Mouse (Mus musculus) limb, embryonic 14.5 days (tissue): ENCODE measurements around the gene Mrpl18. TPM values are rescaled to one million over a fixed set of nuclear protein-coding genes. Genes with fewer than 3 reads are reported as not detected.

Experiments
- ATAC-seq: fragments of 200-750 bp; cut with Nextera tagmentation; 2 replicates; pipeline ENCODE4 v1.8.0; 2017; ENCODE audit warnings: low read depth, moderate number of reproducible peaks, moderate TSS enrichment; ENCODE audit not compliant: low FRiP score
- DNase-seq: peaks from one replicate; pipeline ENCODE4 v3.0.0-alpha.2; 2015; ENCODE audit warnings: low spot score
- H3K27ac ChIP-seq: fragments of 300-500 bp; sonication (generic); replicated peaks from 2 replicates; pipeline ENCODE4 v1.5.1; 2014; ENCODE audit warnings: low read depth, mild to moderate bottlenecking, low read length, moderate library complexity, mixed read lengths
- H3K27me3 ChIP-seq: fragments of 300-500 bp; sonication (generic); 2 replicates; pipeline ENCODE4 v1.6.1; 2014; ENCODE audit warnings: low read length, mixed read lengths; ENCODE audit not compliant: control insufficient read depth, insufficient read depth
- H3K36me3 ChIP-seq: fragments of 300-500 bp; sonication (generic); 2 replicates; pipeline ENCODE4 v1.6.1; 2014; ENCODE audit warnings: mild to moderate bottlenecking, low read length, moderate library complexity, mixed read lengths; ENCODE audit not compliant: control insufficient read depth, insufficient read depth
- H3K4me1 ChIP-seq: fragments of 300-500 bp; sonication (generic); 2 replicates; pipeline ENCODE4 v1.6.1; 2014; ENCODE audit warnings: antibody characterized with exemption, low read length, mixed read lengths; ENCODE audit not compliant: control insufficient read depth, insufficient read depth
- H3K4me2 ChIP-seq: fragments of 300-500 bp; sonication (generic); replicated peaks from 2 replicates; pipeline ENCODE4 v1.6.1; 2014; ENCODE audit warnings: low read depth, mild to moderate bottlenecking, low read length, moderate library complexity; ENCODE audit not compliant: severe bottlenecking
- H3K4me3 ChIP-seq: fragments of 300-500 bp; sonication (generic); replicated peaks from 2 replicates; pipeline ENCODE4 v1.5.1; 2014; ENCODE audit warnings: low read length
- H3K9ac ChIP-seq: fragments of 300-500 bp; sonication (generic); 2 replicates; pipeline ENCODE4 v1.6.1; 2014; ENCODE audit warnings: mild to moderate bottlenecking, low read depth, low read length, moderate library complexity; ENCODE audit not compliant: severe bottlenecking
- H3K9me3 ChIP-seq: fragments of 300-500 bp; sonication (generic); 2 replicates; pipeline ENCODE4 v1.6.1; 2016; ENCODE audit warnings: low read length; ENCODE audit not compliant: control insufficient read depth
- POLR2A ChIP-seq: fragments of 200-500 bp; IDR thresholded peaks from 2 replicates; pipeline ENCODE4 v1.8.0; 2012; ENCODE audit warnings: inconsistent platforms, mild to moderate bottlenecking, moderate library complexity, borderline replicate concordance; ENCODE audit not compliant: insufficient read depth, insufficient read length; ENCODE audit errors: extremely low read depth
- WGBS: fragments of 180-500 bp; shearing (Covaris S2); extraction: QIAGEN DNeasy Blood & Tissue Kit; methylation state at CpG from one replicate; pipeline ENCODE4 v1.1.7; 2014; 5-methylcytosine and 5-hydroxymethylcytosine counted together
- microRNA-seq: library from miRNA; unstranded; fragments of <30 nt; microRNA quantifications from one replicate; pipeline ENCODE4, GENCODE M21; 2016
- polyA plus RNA-seq, 2 experiments: library from polyadenylated mRNA; depleted of rRNA in 1 of 2; stranded (reverse) in 1 of 2; unstranded in 1 of 2; fragments of >200 nt; fragmentation: Nextera tagmentation in 1 of 2; extraction: Ambion mirVana in 1 of 2; gene quantifications; 2 replicates each; pipeline versions ENCODE4 v1.2.1 to v1.2.3; 2012 to 2014

The Mrpl18 gene
- polyA plus RNA-seq, 2 experiments, result 66.4 to 127 TPM

DNA sequence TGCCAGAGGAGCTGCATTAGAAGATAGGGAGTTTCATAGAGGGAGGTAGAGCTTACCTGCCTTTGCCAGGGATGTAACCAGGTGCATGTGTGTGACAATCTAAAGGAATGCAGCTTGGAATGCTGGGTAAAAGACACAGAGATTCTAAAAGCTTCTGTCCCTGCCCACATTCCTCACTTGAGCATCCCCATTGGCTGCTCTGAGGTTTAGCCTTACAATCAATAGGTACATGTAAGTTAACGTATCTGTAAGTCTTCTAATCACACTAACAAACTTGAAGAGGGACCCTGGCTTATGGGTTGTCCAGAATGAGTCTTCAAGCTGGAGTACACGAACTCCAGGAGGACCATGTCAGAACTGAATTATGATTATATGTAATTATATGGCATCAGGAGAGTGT lies 48.1 kb downstream of the Mrpl18 start, which contains the start of gene Mas1:
Mas1 (minus strand) TSS at position 101 of the 400 bp plus-strand sequence.
- no peak for ATAC-seq
- no peaks in the 10 kb centered on the region for H3K9me3 ChIP-seq

DNA sequence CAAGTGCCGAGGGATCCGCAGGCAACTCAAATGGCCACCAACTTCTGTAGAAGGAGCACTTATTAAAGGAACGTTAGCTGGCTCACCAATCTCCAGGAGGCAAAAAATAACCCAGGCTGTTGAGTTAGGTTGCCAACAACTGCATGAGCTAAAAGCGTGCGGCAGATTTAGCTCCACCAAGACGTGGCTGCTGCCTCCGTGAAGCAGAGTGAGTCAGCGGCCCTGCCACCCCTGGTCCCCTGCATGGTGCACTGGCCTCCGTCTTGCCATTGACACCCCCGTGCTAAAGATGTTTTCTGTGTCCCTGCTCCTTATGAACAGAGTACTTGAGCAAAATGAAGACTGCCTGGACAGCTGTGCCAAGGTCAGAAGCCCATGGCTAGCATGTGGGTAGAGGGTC lies 49.3 kb downstream of the Mrpl18 start:
- H3K27me3 ChIP-seq, result no peaks in the 10 kb centered on the region
- WGBS, result 75% methylated on average over 10 of the region's 10 CpGs
- no peak overlapping the region for H3K4me2 ChIP-seq
- no peaks in the 10 kb centered on the region for H3K9me3 ChIP-seq
- peaks cover 15% of the 10 kb centered on the region for H3K4me1 ChIP-seq
- no peak for TF ChIP-seq POLR2A
- no peak overlapping the region for H3K9ac ChIP-seq
- no peaks in the 10 kb centered on the region for H3K36me3 ChIP-seq
- no peak overlapping the region for H3K4me3 ChIP-seq
- ATAC-seq, result no peak
- no peak overlapping the region for H3K27ac ChIP-seq
- no peak for DNase-seq

More for the DNA sequence above, 48.1 kb downstream of the Mrpl18 start, which contains the start of gene Mas1:
- WGBS, result 37% methylated on average over 2 of the region's 2 CpGs
- Histone ChIP-seq H3K36me3 (no peaks in the 10 kb centered on the region), H3K4me1 (peaks cover 23% of the 10 kb centered on the region), H3K4me3 (no peak within 1 kb of the TSS), H3K9ac (no peak within 1 kb of the TSS), H3K27ac (peak within 1 kb of the TSS; percentile 65; the same call in 1 of the 2 replicates), H3K4me2 (no peak within 1 kb of the TSS), H3K27me3 (no peaks in the 10 kb centered on the region)
- no peak for TF ChIP-seq POLR2A
- no peak for DNase-seq

- no peak overlapping the region for H3K27ac ChIP-seq
- H3K27me3 ChIP-seq, result no peaks in the 10 kb centered on the region
- DNase-seq (no peak), ATAC-seq (no peak)
- 70% methylated on average over 3 of the region's 3 CpGs for WGBS
- H3K4me1 ChIP-seq, result peaks cover 13% of the 10 kb centered on the region
- H3K4me3 ChIP-seq, result no peak overlapping the region
- no peak overlapping the region for H3K4me2 ChIP-seq
- H3K9me3 ChIP-seq, result no peaks in the 10 kb centered on the region
- no peak overlapping the region for H3K9ac ChIP-seq
- TF ChIP-seq POLR2A, result no peak
- no peaks in the 10 kb centered on the region for H3K36me3 ChIP-seq
Measured at GRCm38 (mm10) chr17:12865407-12865806, 50.7 kb downstream of the Mrpl18 start.

DNA sequence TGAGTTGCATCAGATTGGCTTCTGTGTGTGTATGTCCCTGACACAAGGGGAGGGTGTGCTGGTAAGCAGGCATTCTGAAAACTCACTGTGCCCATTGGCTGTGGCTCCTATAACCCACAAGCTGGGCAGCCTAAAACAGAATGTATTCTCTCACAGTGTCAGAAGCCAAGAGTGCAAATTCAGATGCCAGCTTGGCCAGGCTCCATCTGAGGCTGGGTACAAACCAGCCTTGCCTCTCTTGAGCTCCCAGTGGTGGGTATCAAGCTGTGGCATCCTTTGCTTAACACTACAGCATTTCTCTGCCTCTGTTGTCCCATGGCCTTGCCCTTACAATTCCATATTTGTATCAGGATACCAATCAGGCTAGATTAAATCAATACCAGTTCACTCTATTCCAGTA lies 52.0 kb downstream of the Mrpl18 start:
- H3K9me3 ChIP-seq, result no peaks in the 10 kb centered on the region
- no peaks in the 10 kb centered on the region for H3K36me3 ChIP-seq
- H3K27me3 ChIP-seq, result no peaks in the 10 kb centered on the region
- H3K9ac ChIP-seq, result no peak overlapping the region
- no peak overlapping the region for H3K4me2 ChIP-seq
- DNase-seq (no peak), ATAC-seq (no peak)
- no peak overlapping the region for H3K27ac ChIP-seq
- H3K4me1 ChIP-seq, result peaks cover 12% of the 10 kb centered on the region
- TF ChIP-seq POLR2A, result no peak
- H3K4me3 ChIP-seq, result no peak overlapping the region

Small RNA genes within 50 kb of the gene (microRNA-seq; reads per million reads assigned to microRNA genes)
- gene Gm24085, result not detected

Other genes with a start within 250 kb of the Mrpl18 start
- 0.14 and 0.18 TPM in 2 replicates for gene Slc22a1, start 240.5 kb downstream of the Mrpl18 start, polyA plus RNA-seq (2012; rRNA removed)
- gene Slc22a1, start 240.5 kb downstream of the Mrpl18 start, polyA plus RNA-seq (2014; fragmentation: Nextera tagmentation; extraction: Ambion mirVana), result not detected in 2 replicates
- 97.3 and 99.6 TPM in 2 replicates for gene Igf2r, start 146.7 kb downstream of the Mrpl18 start, polyA plus RNA-seq (2012; rRNA removed)
- gene Igf2r, start 146.7 kb downstream of the Mrpl18 start, polyA plus RNA-seq (2014; fragmentation: Nextera tagmentation; extraction: Ambion mirVana), result 60.6 and 62.4 TPM in 2 replicates
- 1.7 and 1.9 TPM in 2 replicates for gene Mas1, start 48.2 kb downstream of the Mrpl18 start, polyA plus RNA-seq (2012; rRNA removed)
- 1.4 and 2.1 TPM in 2 replicates for gene Mas1, start 48.2 kb downstream of the Mrpl18 start, polyA plus RNA-seq (2014; fragmentation: Nextera tagmentation; extraction: Ambion mirVana)
- gene Mrgprh, start 40.3 kb downstream of the Mrpl18 start, polyA plus RNA-seq (2012; rRNA removed), result 0.38 and 0.73 TPM in 2 replicates
- 0.10 and 0.14 TPM in 2 replicates for gene Mrgprh, start 40.3 kb downstream of the Mrpl18 start, polyA plus RNA-seq (2014; fragmentation: Nextera tagmentation; extraction: Ambion mirVana)
- 5.1 and 5.3 TPM in 2 replicates for gene Pnldc1, start 6.1 kb downstream of the Mrpl18 start, polyA plus RNA-seq (2012; rRNA removed)
- gene Pnldc1, start 6.1 kb downstream of the Mrpl18 start, polyA plus RNA-seq (2014; fragmentation: Nextera tagmentation; extraction: Ambion mirVana), result 2.4 and 3.4 TPM in 2 replicates
- 184 and 212 TPM in 2 replicates for gene Tcp1, start 644 bp downstream of the Mrpl18 start, polyA plus RNA-seq (2012; rRNA removed)
- gene Tcp1, start 644 bp downstream of the Mrpl18 start, polyA plus RNA-seq (2014; fragmentation: Nextera tagmentation; extraction: Ambion mirVana), result 386 and 395 TPM in 2 replicates
- gene Acat3, start 24.3 kb upstream of the Mrpl18 start, polyA plus RNA-seq (2012; rRNA removed), result 0.33 and 0.81 TPM in 2 replicates
- gene Acat3, start 24.3 kb upstream of the Mrpl18 start, polyA plus RNA-seq (2014; fragmentation: Nextera tagmentation; extraction: Ambion mirVana), result 0.47 and 1.1 TPM in 2 replicates
- 62.9 and 67.4 TPM in 2 replicates for gene Acat2, start 44.4 kb upstream of the Mrpl18 start, polyA plus RNA-seq (2012; rRNA removed)
- 110 and 119 TPM in 2 replicates for gene Acat2, start 44.4 kb upstream of the Mrpl18 start, polyA plus RNA-seq (2014; fragmentation: Nextera tagmentation; extraction: Ambion mirVana)
- 61.7 and 86.1 TPM in 2 replicates for gene Wtap, start 77.8 kb upstream of the Mrpl18 start, polyA plus RNA-seq (2012; rRNA removed)
- gene Wtap, start 77.8 kb upstream of the Mrpl18 start, polyA plus RNA-seq (2014; fragmentation: Nextera tagmentation; extraction: Ambion mirVana), result 135 and 141 TPM in 2 replicates
- 98.2 and 118 TPM in 2 replicates for gene Sod2, start 90.5 kb upstream of the Mrpl18 start, polyA plus RNA-seq (2012; rRNA removed)
- gene Sod2, start 90.5 kb upstream of the Mrpl18 start, polyA plus RNA-seq (2014; fragmentation: Nextera tagmentation; extraction: Ambion mirVana), result 103 and 116 TPM in 2 replicates
- 0.06 and 0.09 TPM in 2 replicates for gene Gpr31b, start 136.0 kb upstream of the Mrpl18 start, polyA plus RNA-seq (2012; rRNA removed)
- 0.18 TPM in 1 of 2 replicates, not detected in the other for gene Gpr31b, start 136.0 kb upstream of the Mrpl18 start, polyA plus RNA-seq (2014; fragmentation: Nextera tagmentation; extraction: Ambion mirVana)
- gene Tcp10b, start 144.8 kb upstream of the Mrpl18 start, polyA plus RNA-seq (2012; rRNA removed), result 0.33 and 0.74 TPM in 2 replicates
- gene Tcp10b, start 144.8 kb upstream of the Mrpl18 start, polyA plus RNA-seq (2014; fragmentation: Nextera tagmentation; extraction: Ambion mirVana), result 0.14 TPM in 2 replicates
- gene Unc93a, start 215.5 kb upstream of the Mrpl18 start, polyA plus RNA-seq (2012; rRNA removed), result 0.10 TPM in 2 replicates
- 0.12 and 0.21 TPM in 2 replicates for gene Unc93a, start 215.5 kb upstream of the Mrpl18 start, polyA plus RNA-seq (2014; fragmentation: Nextera tagmentation; extraction: Ambion mirVana)